Mouse (Mus musculus) neural tube, embryonic 11.5 days (tissue): ENCODE results near the gene Gad1. TPM values are rescaled to one million over a fixed set of nuclear protein-coding genes. Genes with fewer than 3 reads are reported as not detected.

ENCODE experiments used
- ATAC-seq: fragments of 200-750 bp; cut with Nextera tagmentation; 2 replicates; pipeline ENCODE4 v1.8.0; 2017; ENCODE audit warnings: moderate number of reproducible peaks, mild to moderate bottlenecking, moderate TSS enrichment, moderate library complexity; ENCODE audit not compliant: insufficient read depth, low FRiP score, low TSS enrichment
- DNase-seq: peaks from one replicate; pipeline ENCODE4 v3.0.0-alpha.2; 2015; ENCODE audit warnings: low spot score
- H3K27ac ChIP-seq: fragments of 300-500 bp; sonication (generic); 2 replicates; pipeline ENCODE4 v1.5.1; 2014; ENCODE audit warnings: low read depth, mild to moderate bottlenecking, low read length
- H3K27me3 ChIP-seq: fragments of 300-500 bp; sonication (generic); 2 replicates; pipeline ENCODE4 v1.6.1; 2014; ENCODE audit warnings: mild to moderate bottlenecking, low read length, mixed read lengths; ENCODE audit not compliant: control insufficient read depth, insufficient read depth
- H3K36me3 ChIP-seq: fragments of 300-500 bp; sonication (generic); 2 replicates; pipeline ENCODE4 v1.6.1; 2014; ENCODE audit warnings: mild to moderate bottlenecking, low read length, moderate library complexity, mixed read lengths; ENCODE audit not compliant: control insufficient read depth, insufficient read depth
- H3K4me1 ChIP-seq: fragments of 300-500 bp; sonication (generic); 2 replicates; pipeline ENCODE4 v1.6.1; 2014; ENCODE audit warnings: low read length, mixed read lengths; ENCODE audit not compliant: control insufficient read depth, insufficient read depth
- H3K4me2 ChIP-seq: fragments of 300-500 bp; sonication (generic); 2 replicates; pipeline ENCODE4 v1.6.1; 2014; ENCODE audit warnings: low read depth, mild to moderate bottlenecking, moderate library complexity
- H3K4me3 ChIP-seq: fragments of 300-500 bp; sonication (generic); 2 replicates; pipeline ENCODE4 v1.5.1; 2014; ENCODE audit warnings: low read depth, low read length
- H3K9ac ChIP-seq: fragments of 300-500 bp; sonication (generic); 2 replicates; pipeline ENCODE4 v1.6.1; 2014; ENCODE audit warnings: mild to moderate bottlenecking, low read length
- H3K9me3 ChIP-seq: fragments of 300-500 bp; sonication (generic); 2 replicates; pipeline ENCODE4 v1.6.1; 2016; ENCODE audit warnings: low read length; ENCODE audit not compliant: control insufficient read depth
- WGBS: fragments of 180-500 bp; shearing (Covaris S2); extraction: QIAGEN DNeasy Blood & Tissue Kit; methylation state at CpG from one replicate; pipeline ENCODE4 v1.1.7; 2014; 5-methylcytosine and 5-hydroxymethylcytosine counted together
- polyA plus RNA-seq: library from polyadenylated mRNA; unstranded; fragments of >200 nt; fragmentation: Nextera tagmentation; extraction: Ambion mirVana; gene quantifications from 2 replicates; pipeline ENCODE4 v1.2.1, GENCODE M21; 2014

Gene Gad1
- polyA plus RNA-seq, 1 experiment from 2014 or later = 9.4 TPM

- H3K9ac ChIP-seq = no peak overlapping the region
- peaks cover 69% of the 10 kb centered on the region for H3K27me3 ChIP-seq
- H3K4me2 ChIP-seq = peak overlapping the region; percentile 48
- H3K9me3 ChIP-seq = no peaks in the 10 kb centered on the region
- H3K4me1 ChIP-seq = peaks cover 23% of the 10 kb centered on the region
- H3K4me3 ChIP-seq = no peak overlapping the region; the same call in 1 of the 2 replicates
- ATAC-seq (no peak), DNase-seq (peak; percentile 56)
- no peak overlapping the region for H3K27ac ChIP-seq
- WGBS = under 1% methylated on average over 12 of the region's 12 CpGs
- H3K36me3 ChIP-seq = no peaks in the 10 kb centered on the region
Measured at GRCm38 (mm10) chr2:70567682-70568077, 14.8 kb downstream of the Gad1 start.

- Histone ChIP-seq H3K9me3 (no peaks in the 10 kb centered on the region), H3K27me3 (peaks cover 63% of the 10 kb centered on the region), H3K27ac (peak overlapping the region; percentile 69), H3K9ac (peak overlapping the region; percentile 45), H3K36me3 (no peaks in the 10 kb centered on the region), H3K4me2 (peak overlapping the region; percentile 48), H3K4me1 (peaks cover 21% of the 10 kb centered on the region), H3K4me3 (peak overlapping the region; percentile 27)
- DNase-seq (peak; percentile 67), ATAC-seq (peak; percentile 52; the same call in 1 of the 2 replicates)
- under 1% methylated on average over 34 of the region's 34 CpGs for WGBS
Measured at GRCm38 (mm10) chr2:70568198-70568941, 15.5 kb downstream of the Gad1 start.

GRCm38 (mm10) chr2:70571698-70572097, 18.8 kb downstream of the Gad1 start:
- Histone ChIP-seq H3K9ac (no peak overlapping the region), H3K4me3 (no peak overlapping the region), H3K4me1 (peaks cover 8% of the 10 kb centered on the region; the same call in 1 of the 2 replicates), H3K27me3 (peaks cover 29% of the 10 kb centered on the region), H3K36me3 (no peaks in the 10 kb centered on the region), H3K27ac (no peak overlapping the region), H3K9me3 (no peaks in the 10 kb centered on the region), H3K4me2 (no peak overlapping the region)
- WGBS = 81% methylated on average over 4 of the region's 4 CpGs
- ATAC-seq (no peak), DNase-seq (no peak)

- WGBS = 62% methylated on average over 9 of the region's 9 CpGs
- ATAC-seq = no peak
- no peak overlapping the region for H3K4me3 ChIP-seq
- H3K27ac ChIP-seq = no peak overlapping the region
- H3K36me3 ChIP-seq = no peaks in the 10 kb centered on the region
- peaks cover 7% of the 10 kb centered on the region; the same call in 1 of the 2 replicates for H3K4me1 ChIP-seq
- no peak overlapping the region for H3K9ac ChIP-seq
- no peak overlapping the region for H3K4me2 ChIP-seq
- no peaks in the 10 kb centered on the region for H3K9me3 ChIP-seq
- DNase-seq = no peak
- H3K27me3 ChIP-seq = peaks cover 24% of the 10 kb centered on the region
Measured at GRCm38 (mm10) chr2:70572251-70572650, 19.4 kb downstream of the Gad1 start.

GRCm38 (mm10) chr2:70573544-70574210, 20.8 kb downstream of the Gad1 start:
- Histone ChIP-seq H3K4me3 (no peak overlapping the region), H3K27ac (no peak overlapping the region), H3K4me2 (no peak overlapping the region), H3K4me1 (peaks cover under 1% of the 10 kb centered on the region; the same call in 1 of the 2 replicates), H3K9ac (no peak overlapping the region), H3K27me3 (peaks cover 15% of the 10 kb centered on the region), H3K9me3 (no peaks in the 10 kb centered on the region), H3K36me3 (no peaks in the 10 kb centered on the region)
- WGBS = 76% methylated on average over 8 of the region's 8 CpGs
- ATAC-seq (no peak), DNase-seq (no peak)

GRCm38 (mm10) chr2:70588200-70588599, 35.3 kb downstream of the Gad1 start:
- WGBS = 90% methylated on average over 6 of the region's 6 CpGs
- no peak overlapping the region for H3K4me2 ChIP-seq
- no peak overlapping the region for H3K9ac ChIP-seq
- H3K36me3 ChIP-seq = no peaks in the 10 kb centered on the region
- no peaks in the 10 kb centered on the region for H3K9me3 ChIP-seq
- no peak overlapping the region for H3K27ac ChIP-seq
- H3K4me3 ChIP-seq = no peak overlapping the region
- no peaks in the 10 kb centered on the region for H3K27me3 ChIP-seq
- no peaks in the 10 kb centered on the region for H3K4me1 ChIP-seq
- ATAC-seq (no peak), DNase-seq (no peak)

GRCm38 (mm10) chr2:70592432-70592831, 39.6 kb downstream of the Gad1 start:
- Histone ChIP-seq H3K9me3 (no peaks in the 10 kb centered on the region), H3K27ac (no peak overlapping the region), H3K4me1 (no peaks in the 10 kb centered on the region), H3K4me2 (no peak overlapping the region), H3K36me3 (no peaks in the 10 kb centered on the region), H3K9ac (no peak overlapping the region), H3K27me3 (no peaks in the 10 kb centered on the region), H3K4me3 (no peak overlapping the region)
- no peak for ATAC-seq
- WGBS = 73% methylated on average over 6 of the region's 6 CpGs
- no peak for DNase-seq

GRCm38 (mm10) chr2:70593670-70594069, 40.8 kb downstream of the Gad1 start:
- Histone ChIP-seq H3K36me3 (no peaks in the 10 kb centered on the region), H3K27me3 (no peaks in the 10 kb centered on the region), H3K9me3 (no peaks in the 10 kb centered on the region), H3K9ac (no peak overlapping the region), H3K4me2 (no peak overlapping the region), H3K4me3 (no peak overlapping the region), H3K4me1 (no peaks in the 10 kb centered on the region), H3K27ac (no peak overlapping the region)
- DNase-seq (no peak), ATAC-seq (no peak)
- 90% methylated on average over 5 of the region's 5 CpGs for WGBS

- no peak overlapping the region for H3K9ac ChIP-seq
- H3K9me3 ChIP-seq = no peaks in the 10 kb centered on the region
- no peak overlapping the region for H3K27ac ChIP-seq
- ATAC-seq (no peak), DNase-seq (no peak)
- WGBS = 81% methylated on average over 2 of the region's 2 CpGs
- no peaks in the 10 kb centered on the region for H3K36me3 ChIP-seq
- H3K4me2 ChIP-seq = no peak overlapping the region
- H3K4me1 ChIP-seq = no peaks in the 10 kb centered on the region
- H3K27me3 ChIP-seq = no peaks in the 10 kb centered on the region
- no peak overlapping the region for H3K4me3 ChIP-seq
Measured at GRCm38 (mm10) chr2:70595896-70596295, 43.0 kb downstream of the Gad1 start.
